Mouse (Mus musculus): ENCODE measurements around the gene Tspan7. TPM values are rescaled to one million over a fixed set of nuclear protein-coding genes. Genes with fewer than 3 reads are reported as not detected.

Tspan7 gene
- polyA plus RNA-seq, 1 experiment, result 712 TPM

- no peak for DNase-seq
- TF ChIP-seq POLR2A (IDR thresholded peaks at IDR 0.05; ENCODE audit: borderline replicate concordance, extremely low read depth, low read depth, low read length) (no peak), CTCF (IDR thresholded peaks at IDR 0.05; ENCODE audit: insufficient read depth, low read length) (no peak)
- Histone ChIP-seq H3K4me1 (ENCODE audit: control insufficient read depth, insufficient read depth, low read length) (no peaks in the 10 kb centered on the region; the same call in 1 of the 2 replicates), H3K4me3 (replicated peaks; ENCODE audit: extremely low read depth, low read depth, low read length) (no peak overlapping the region)
- WGBS, result 63% methylated on average over 4 of the region's 4 CpGs
Measured at GRCm38 (mm10) chrX:10576349-10576748, 91.4 kb downstream of the Tspan7 start.

DNA sequence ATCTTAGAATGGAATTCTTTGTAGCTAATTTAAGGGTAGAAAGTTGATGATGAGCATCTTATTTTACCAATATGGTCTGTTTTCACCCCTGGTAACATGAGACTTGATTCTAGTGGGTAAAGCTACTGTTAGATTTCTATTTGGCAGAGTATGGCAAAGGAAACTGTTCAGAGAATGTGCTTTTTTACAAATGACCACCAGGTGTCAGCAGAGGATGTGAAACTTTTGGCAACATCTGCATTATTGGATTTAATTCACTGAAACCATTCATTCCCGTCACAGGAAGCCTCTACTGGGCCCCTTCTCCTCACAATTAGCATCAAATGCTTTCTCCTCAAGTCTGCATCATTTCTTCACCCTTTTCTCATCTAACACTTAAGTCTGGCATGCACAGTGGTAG lies 92.4 kb downstream of the Tspan7 start:
- H3K4me1 ChIP-seq (ENCODE audit: control insufficient read depth, insufficient read depth, low read length), result no peaks in the 10 kb centered on the region; the same call in 1 of the 2 replicates
- no peak overlapping the region for H3K4me3 ChIP-seq (replicated peaks; ENCODE audit: extremely low read depth, low read depth, low read length)
- WGBS, result 26% methylated on average over 1 of the region's 1 CpGs
- TF ChIP-seq POLR2A (IDR thresholded peaks at IDR 0.05; ENCODE audit: borderline replicate concordance, extremely low read depth, low read depth, low read length) (no peak), CTCF (IDR thresholded peaks at IDR 0.05; ENCODE audit: insufficient read depth, low read length) (peak; percentile 37)
- DNase-seq, result no peak

- WGBS, result 74% methylated on average over 4 of the region's 4 CpGs
- TF ChIP-seq POLR2A (IDR thresholded peaks at IDR 0.05; ENCODE audit: borderline replicate concordance, extremely low read depth, low read depth, low read length) (no peak), CTCF (IDR thresholded peaks at IDR 0.05; ENCODE audit: insufficient read depth, low read length) (no peak)
- H3K4me3 ChIP-seq (replicated peaks; ENCODE audit: extremely low read depth, low read depth, low read length), result no peak overlapping the region
- H3K4me1 ChIP-seq (ENCODE audit: control insufficient read depth, insufficient read depth, low read length), result no peaks in the 10 kb centered on the region; the same call in 1 of the 2 replicates
- DNase-seq, result no peak
Measured at GRCm38 (mm10) chrX:10582731-10583130, 97.8 kb downstream of the Tspan7 start.

- DNase-seq, result peak; percentile 10
- no peaks in the 10 kb centered on the region for H3K4me1 ChIP-seq (ENCODE audit: control insufficient read depth, insufficient read depth, low read length)
- 61% methylated on average over 3 of the region's 3 CpGs for WGBS
Measured at GRCm38 (mm10) chrX:10592244-10592643, 107.3 kb downstream of the Tspan7 start.

GRCm38 (mm10) chrX:10593561-10593960 lies 108.6 kb downstream of the Tspan7 start:
- WGBS, result 86% methylated on average over 7 of the region's 7 CpGs
- DNase-seq, result no peak
- H3K4me3 ChIP-seq (replicated peaks; ENCODE audit: extremely low read depth, low read depth, low read length), result no peak overlapping the region
- TF ChIP-seq CTCF (IDR thresholded peaks at IDR 0.05; ENCODE audit: insufficient read depth, low read length), result no peak
- no peak for TF ChIP-seq POLR2A (IDR thresholded peaks at IDR 0.05; ENCODE audit: borderline replicate concordance, extremely low read depth, low read depth, low read length)
- no peaks in the 10 kb centered on the region for H3K4me1 ChIP-seq (ENCODE audit: control insufficient read depth, insufficient read depth, low read length)

More at GRCm38 (mm10) chrX:10592244-10592643, 107.3 kb downstream of the Tspan7 start:
- TF ChIP-seq POLR2A (IDR thresholded peaks at IDR 0.05; ENCODE audit: borderline replicate concordance, extremely low read depth, low read depth, low read length) (no peak), CTCF (IDR thresholded peaks at IDR 0.05; ENCODE audit: insufficient read depth, low read length) (no peak)
- H3K4me3 ChIP-seq (replicated peaks; ENCODE audit: extremely low read depth, low read depth, low read length), result no peak overlapping the region

- Histone ChIP-seq H3K4me3 (replicated peaks; ENCODE audit: extremely low read depth, low read depth, low read length) (no peak overlapping the region), H3K4me1 (ENCODE audit: control insufficient read depth, insufficient read depth, low read length) (no peaks in the 10 kb centered on the region)
- WGBS, result 25% methylated on average over 5 of the region's 5 CpGs
- DNase-seq, result no peak
- peak; percentile 45 for TF ChIP-seq CTCF (IDR thresholded peaks at IDR 0.05; ENCODE audit: insufficient read depth, low read length)
- TF ChIP-seq POLR2A (IDR thresholded peaks at IDR 0.05; ENCODE audit: borderline replicate concordance, extremely low read depth, low read depth, low read length), result no peak
Measured at GRCm38 (mm10) chrX:10617119-10617518, 132.2 kb downstream of the Tspan7 start.

DNA sequence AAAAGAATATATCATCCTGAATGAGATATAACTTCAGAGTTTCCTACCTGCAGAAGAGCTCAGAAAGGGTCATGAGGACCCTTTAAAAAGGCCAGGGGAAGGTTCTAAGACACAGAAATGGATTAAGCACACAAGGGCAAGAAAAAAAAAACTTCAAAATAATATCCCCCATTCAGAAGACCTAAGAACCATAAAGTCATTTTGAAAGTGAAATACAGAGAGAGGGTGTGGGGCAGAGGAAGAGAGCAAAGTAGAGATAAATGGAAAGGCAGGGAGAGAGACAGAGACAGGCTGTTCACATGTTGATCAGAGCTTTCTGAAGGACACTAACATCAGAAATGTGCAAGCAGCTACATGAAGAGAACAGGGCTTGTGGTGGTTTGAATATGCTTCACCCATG lies 156.1 kb downstream of the Tspan7 start:
- Histone ChIP-seq H3K4me1 (ENCODE audit: control insufficient read depth, insufficient read depth, low read length) (no peaks in the 10 kb centered on the region), H3K4me3 (replicated peaks; ENCODE audit: extremely low read depth, low read depth, low read length) (no peak overlapping the region)
- DNase-seq, result no peak
- TF ChIP-seq CTCF (IDR thresholded peaks at IDR 0.05; ENCODE audit: insufficient read depth, low read length), result no peak
- TF ChIP-seq POLR2A (IDR thresholded peaks at IDR 0.05; ENCODE audit: borderline replicate concordance, extremely low read depth, low read depth, low read length), result no peak

Other genes starting within 250 kb of the Tspan7 start
- gene Otc, start 232.9 kb upstream of the Tspan7 start, polyA plus RNA-seq (2012; rRNA removed), result 0.21 TPM in 1 of 2 replicates, not detected in the other
- gene Mid1ip1, start 229.9 kb downstream of the Tspan7 start, polyA plus RNA-seq (2012; rRNA removed), result 159 and 194 TPM in 2 replicates

Data from lung, adult 2 months (tissue).